Comparison of ENCODE assay signal across 8 mouse cellular contexts in the genomic region with DNA sequence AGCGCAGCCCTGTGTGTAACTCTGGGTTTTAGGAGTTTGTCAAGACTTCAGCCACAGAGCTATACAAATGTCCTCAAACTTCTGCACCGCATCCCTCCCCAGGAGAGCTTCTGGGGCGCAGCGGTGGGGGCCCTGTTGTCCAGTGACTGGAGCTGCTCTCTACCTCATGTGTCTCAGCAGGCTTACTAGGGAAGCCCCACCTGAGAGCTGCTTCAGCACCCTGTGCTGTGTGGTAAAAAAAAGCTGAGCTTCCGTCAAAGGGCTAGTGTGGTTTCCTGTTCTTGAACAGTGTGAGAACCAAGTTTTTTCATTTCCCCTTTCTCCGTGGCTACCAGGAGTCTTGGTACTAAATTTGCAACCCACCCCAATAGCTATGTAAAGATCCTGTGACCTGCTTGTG. TPM values are rescaled to one million over a fixed set of nuclear protein-coding genes. Genes with fewer than 3 reads are reported as not detected.
A peak's percentile ranks its signal among the peaks of the same experiment; 100 is the strongest.
DNase-seq lines count a peak whose midpoint lies in the region; ATAC-seq and TF ChIP-seq lines count a peak whose summit lies in the region.

No protein-coding gene starts in this region.

- H3K9ac ChIP-seq in intestine, embryonic 15.5 days: no peak overlapping the region
- no peak overlapping the region for H3K9ac ChIP-seq in hindbrain, embryonic 11.5 days (ENCODE audit: low read depth, low read length)

- 76% methylated on average over 6 of the region's 6 CpGs for WGBS in intestine, embryonic 15.5 days
- 80% methylated on average over 6 of the region's 6 CpGs for WGBS in hindbrain, embryonic 10.5 days
- 82% methylated on average over 6 of the region's 6 CpGs for WGBS in hindbrain, embryonic 11.5 days

- H3K36me3 ChIP-seq in E14TG2a.4 (ENCODE audit: insufficient read depth, low read length): peaks cover 97% of the 10 kb centered on the region
- no peaks in the 10 kb centered on the region for H3K36me3 ChIP-seq in intestine, embryonic 15.5 days
- H3K36me3 ChIP-seq in hindbrain, embryonic 10.5 days: peaks cover 23% of the 10 kb centered on the region
- no peaks in the 10 kb centered on the region for H3K36me3 ChIP-seq in hindbrain, embryonic 11.5 days (ENCODE audit: control insufficient read depth, insufficient read depth, low read length)

- no peak overlapping the region for H3K4me2 ChIP-seq in intestine, embryonic 15.5 days (replicated peaks)
- H3K4me2 ChIP-seq in hindbrain, embryonic 11.5 days (replicated peaks; ENCODE audit: low read depth, low read length): no peak overlapping the region

- no peaks in the 10 kb centered on the region for H3K9me3 ChIP-seq in E14TG2a.4 (ENCODE audit: low read length)
- no peaks in the 10 kb centered on the region for H3K9me3 ChIP-seq in intestine, embryonic 15.5 days
- no peaks in the 10 kb centered on the region for H3K9me3 ChIP-seq in hindbrain, embryonic 10.5 days
- H3K9me3 ChIP-seq in hindbrain, embryonic 11.5 days (ENCODE audit: control insufficient read depth, low read length): no peaks in the 10 kb centered on the region

- peak; percentile 37 for DNase-seq in adrenal gland, postnatal 14 days
- DNase-seq in adrenal gland, adult 18-20 months (ENCODE audit: low spot score in 2 of 2): no peak
- DNase-seq in hindbrain, embryonic 10.5 days (ENCODE audit: low spot score): no peak
- DNase-seq in layer of hippocampus, postnatal 14 days (ENCODE audit: low spot score in 2 of 2): no peak
- no peak for DNase-seq in hindbrain, embryonic 11.5 days (ENCODE audit: low spot score)

- H3K27ac ChIP-seq in intestine, embryonic 15.5 days: 0 out of 2 replicates have a peak overlapping the region, but pooled peaks have one; percentile 79
- no peak overlapping the region; the same call in 1 of the 2 replicates for H3K27ac ChIP-seq in hindbrain, embryonic 10.5 days
- H3K27ac ChIP-seq in hindbrain, embryonic 11.5 days (ENCODE audit: low read depth, low read length): no peak overlapping the region

- ATAC-seq in intestine, embryonic 15.5 days: no peak
- peak; percentile 82 for ATAC-seq in neutrophil, adult 5-6 weeks (ENCODE audit: extremely low read depth, insufficient number of reproducible peaks, low FRiP score, poor library complexity, severe bottlenecking)
- no peak for ATAC-seq in hindbrain, embryonic 11.5 days (ENCODE audit: low FRiP score)

- TF ChIP-seq CTCF in E14TG2a.4 (conservative IDR thresholded peaks at IDR 0.05; ENCODE audit: low read length): no peak

- H3K4me1 ChIP-seq in E14TG2a.4 (replicated peaks; ENCODE audit: low read depth, low read length): peaks cover 96% of the 10 kb centered on the region
- H3K4me1 ChIP-seq in intestine, embryonic 15.5 days (replicated peaks): peaks cover 42% of the 10 kb centered on the region
- peaks cover 53% of the 10 kb centered on the region for H3K4me1 ChIP-seq in hindbrain, embryonic 10.5 days (replicated peaks)
- no peaks in the 10 kb centered on the region for H3K4me1 ChIP-seq in hindbrain, embryonic 11.5 days (replicated peaks; ENCODE audit: control insufficient read depth, insufficient read depth, low read length)

- H3K27me3 ChIP-seq in E14TG2a.4 (ENCODE audit: insufficient read depth, low read length): no peaks in the 10 kb centered on the region
- H3K27me3 ChIP-seq in intestine, embryonic 15.5 days (replicated peaks): no peaks in the 10 kb centered on the region
- no peaks in the 10 kb centered on the region for H3K27me3 ChIP-seq in hindbrain, embryonic 10.5 days (ENCODE audit: insufficient read depth, poor library complexity, severe bottlenecking)
- no peaks in the 10 kb centered on the region for H3K27me3 ChIP-seq in hindbrain, embryonic 11.5 days (ENCODE audit: control insufficient read depth, insufficient read depth, low read length)

- H3K4me3 ChIP-seq in E14TG2a.4 (replicated peaks; ENCODE audit: low read length): peak overlapping the region; percentile 59; the same call in 1 of the 2 replicates
- H3K4me3 ChIP-seq in intestine, embryonic 15.5 days (replicated peaks): no peak overlapping the region
- H3K4me3 ChIP-seq in hindbrain, embryonic 10.5 days: no peak overlapping the region
- no peak overlapping the region for H3K4me3 ChIP-seq in hindbrain, embryonic 11.5 days (ENCODE audit: low read depth, low read length)

RNA-seq across cellular contexts. Expression of a gene that starts 22.9 kb away (rescaled TPM):
- total RNA-seq in adrenal gland, postnatal 14 days (2021): 52.9 and 59.6 TPM in 2 replicates
- total RNA-seq in adrenal gland, adult 18-20 months (2021): 10 to 100 TPM; 53.9 to 64.2 TPM
- 199 and 237 TPM in 2 replicates for polyA plus RNA-seq in intestine, embryonic 15.5 days (2015; fragmentation: Nextera tagmentation; extraction: Ambion mirVana)
- total RNA-seq in neutrophil, adult 5-6 weeks (2017): 72.9 and 88.3 TPM in 2 replicates
- polyA plus RNA-seq in hindbrain, embryonic 10.5 days (2016; fragmentation: Nextera tagmentation; extraction: Ambion mirVana): 74.8 and 79.6 TPM in 2 replicates
- 10 to 100 TPM; 28.1 to 28.8 TPM for total RNA-seq in layer of hippocampus, postnatal 14 days (2021)
- 58.9 and 61.7 TPM in 2 replicates for polyA plus RNA-seq in hindbrain, embryonic 11.5 days (2014; fragmentation: Nextera tagmentation; extraction: Ambion mirVana)

RNA-seq across cellular contexts. Expression of a gene that starts 23.0 kb away (rescaled TPM):
- 2.7 and 3.9 TPM in 2 replicates for total RNA-seq in adrenal gland, postnatal 14 days (2021)
- total RNA-seq in adrenal gland, adult 18-20 months (2021): 1 to 10 TPM; 3.8 to 4.1 TPM
- polyA plus RNA-seq in intestine, embryonic 15.5 days (2015; fragmentation: Nextera tagmentation; extraction: Ambion mirVana): 6.5 and 6.6 TPM in 2 replicates
- total RNA-seq in neutrophil, adult 5-6 weeks (2017): 3.4 and 4.9 TPM in 2 replicates
- polyA plus RNA-seq in hindbrain, embryonic 10.5 days (2016; fragmentation: Nextera tagmentation; extraction: Ambion mirVana): 6.2 and 6.5 TPM in 2 replicates
- 1 to 10 TPM; 6.3 to 6.4 TPM for total RNA-seq in layer of hippocampus, postnatal 14 days (2021)
- polyA plus RNA-seq in hindbrain, embryonic 11.5 days (2014; fragmentation: Nextera tagmentation; extraction: Ambion mirVana): 5.0 and 5.6 TPM in 2 replicates

RNA-seq across cellular contexts. Expression of a gene that starts 23.0 kb away (rescaled TPM):
- 46.9 and 57.0 TPM in 2 replicates for total RNA-seq in adrenal gland, postnatal 14 days (2021)
- 10 to 100 TPM; 62.7 to 75.9 TPM for total RNA-seq in adrenal gland, adult 18-20 months (2021)
- 16.8 and 16.9 TPM in 2 replicates for polyA plus RNA-seq in intestine, embryonic 15.5 days (2015; fragmentation: Nextera tagmentation; extraction: Ambion mirVana)
- 41.3 and 42.9 TPM in 2 replicates for total RNA-seq in neutrophil, adult 5-6 weeks (2017)
- polyA plus RNA-seq in hindbrain, embryonic 10.5 days (2016; fragmentation: Nextera tagmentation; extraction: Ambion mirVana): 14.0 and 17.5 TPM in 2 replicates
- 10 to 100 TPM; 25.2 to 25.7 TPM for total RNA-seq in layer of hippocampus, postnatal 14 days (2021)
- polyA plus RNA-seq in hindbrain, embryonic 11.5 days (2014; fragmentation: Nextera tagmentation; extraction: Ambion mirVana): 10.5 and 15.6 TPM in 2 replicates

RNA-seq across cellular contexts. Expression of a gene that starts 36.5 kb away (rescaled TPM):
- 0.83 and 1.0 TPM in 2 replicates for total RNA-seq in adrenal gland, postnatal 14 days (2021)
- 1 to 10 TPM; 1.2 to 1.7 TPM for total RNA-seq in adrenal gland, adult 18-20 months (2021)
- polyA plus RNA-seq in intestine, embryonic 15.5 days (2015; fragmentation: Nextera tagmentation; extraction: Ambion mirVana): 0.96 and 1.3 TPM in 2 replicates
- total RNA-seq in neutrophil, adult 5-6 weeks (2017): 0.61 and 2.7 TPM in 2 replicates
- 0.70 and 0.98 TPM in 2 replicates for polyA plus RNA-seq in hindbrain, embryonic 10.5 days (2016; fragmentation: Nextera tagmentation; extraction: Ambion mirVana)
- total RNA-seq in layer of hippocampus, postnatal 14 days (2021): 1 to 10 TPM in 1 of 2 experiments, under 1 TPM in 1; 0.95 to 1.6 TPM
- 1.1 and 1.4 TPM in 2 replicates for polyA plus RNA-seq in hindbrain, embryonic 11.5 days (2014; fragmentation: Nextera tagmentation; extraction: Ambion mirVana)

RNA-seq across cellular contexts. Expression of a gene that starts 51.3 kb away (rescaled TPM):
- total RNA-seq in adrenal gland, postnatal 14 days (2021): 38.5 and 47.5 TPM in 2 replicates
- 10 to 100 TPM; 40.7 to 41.4 TPM for total RNA-seq in adrenal gland, adult 18-20 months (2021)
- polyA plus RNA-seq in intestine, embryonic 15.5 days (2015; fragmentation: Nextera tagmentation; extraction: Ambion mirVana): 51.3 and 52.8 TPM in 2 replicates
- 33.8 and 39.5 TPM in 2 replicates for total RNA-seq in neutrophil, adult 5-6 weeks (2017)
- polyA plus RNA-seq in hindbrain, embryonic 10.5 days (2016; fragmentation: Nextera tagmentation; extraction: Ambion mirVana): 40.4 and 47.4 TPM in 2 replicates
- total RNA-seq in layer of hippocampus, postnatal 14 days (2021): 10 to 100 TPM; 38.9 to 39.3 TPM
- polyA plus RNA-seq in hindbrain, embryonic 11.5 days (2014; fragmentation: Nextera tagmentation; extraction: Ambion mirVana): 49.5 and 51.6 TPM in 2 replicates
